Mouse (Mus musculus): ENCODE data around the gene Abca13.

- TF ChIP-seq CTCF (IDR thresholded peaks at IDR 0.05; ENCODE audit: control insufficient read depth, insufficient read depth, low read length) (no peak), POLR2A (IDR thresholded peaks at IDR 0.05; ENCODE audit: borderline replicate concordance, control insufficient read depth, low read depth, low read length) (no peak)
Observed at GRCm38 (mm10) chr11:9416946-9417345, 225.2 kb downstream of the Abca13 start.
